Mouse (Mus musculus): ENCODE measurements at regions not wholly inside any gene's neighbourhood (a gene's known extent, or its start where the extent isn't known, plus 50 kb on each side); places are given as distances from the start of the nearest gene placed in this dataset.

- ATAC-seq (replicated peaks; ENCODE audit: poor library complexity): no peak
Observed at GRCm38 (mm10) chr12:109539046-109539445, 61.1 kb downstream of the Rtl1 start.

GRCm38 (mm10) chr12:109538641-109539040, 61.5 kb downstream of the Rtl1 start:
- no peak for ATAC-seq (replicated peaks; ENCODE audit: poor library complexity)

GRCm38 (mm10) chr12:109536536-109536935, 63.6 kb downstream of the Rtl1 start:
- ATAC-seq (replicated peaks; ENCODE audit: poor library complexity): no peak

DNA sequence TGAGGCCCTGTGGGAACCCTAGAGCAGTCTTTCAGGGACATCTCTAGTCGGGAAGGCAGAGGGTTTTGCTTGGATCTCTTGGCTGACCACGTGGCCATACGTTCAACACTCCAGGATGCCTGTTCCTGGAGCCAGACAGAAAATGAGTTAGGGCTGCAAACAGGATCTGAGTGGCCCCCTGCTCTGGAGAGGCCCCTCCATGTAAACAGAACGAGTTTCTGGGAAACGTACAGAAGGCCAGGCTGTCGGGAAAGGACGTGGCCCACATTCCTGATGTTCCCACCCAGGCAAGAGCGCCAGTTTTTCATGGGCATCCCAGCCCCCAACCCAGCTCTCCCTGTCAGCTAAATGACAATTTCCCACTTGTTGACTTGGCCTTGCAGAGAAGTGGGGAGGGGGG, 67.7 kb downstream of the Rtl1 start:
- ATAC-seq (replicated peaks; ENCODE audit: poor library complexity): no peak

GRCm38 (mm10) chr12:109531347-109532023, 68.6 kb downstream of the Rtl1 start:
- peak; percentile 54 for ATAC-seq (replicated peaks; ENCODE audit: poor library complexity)

DNA sequence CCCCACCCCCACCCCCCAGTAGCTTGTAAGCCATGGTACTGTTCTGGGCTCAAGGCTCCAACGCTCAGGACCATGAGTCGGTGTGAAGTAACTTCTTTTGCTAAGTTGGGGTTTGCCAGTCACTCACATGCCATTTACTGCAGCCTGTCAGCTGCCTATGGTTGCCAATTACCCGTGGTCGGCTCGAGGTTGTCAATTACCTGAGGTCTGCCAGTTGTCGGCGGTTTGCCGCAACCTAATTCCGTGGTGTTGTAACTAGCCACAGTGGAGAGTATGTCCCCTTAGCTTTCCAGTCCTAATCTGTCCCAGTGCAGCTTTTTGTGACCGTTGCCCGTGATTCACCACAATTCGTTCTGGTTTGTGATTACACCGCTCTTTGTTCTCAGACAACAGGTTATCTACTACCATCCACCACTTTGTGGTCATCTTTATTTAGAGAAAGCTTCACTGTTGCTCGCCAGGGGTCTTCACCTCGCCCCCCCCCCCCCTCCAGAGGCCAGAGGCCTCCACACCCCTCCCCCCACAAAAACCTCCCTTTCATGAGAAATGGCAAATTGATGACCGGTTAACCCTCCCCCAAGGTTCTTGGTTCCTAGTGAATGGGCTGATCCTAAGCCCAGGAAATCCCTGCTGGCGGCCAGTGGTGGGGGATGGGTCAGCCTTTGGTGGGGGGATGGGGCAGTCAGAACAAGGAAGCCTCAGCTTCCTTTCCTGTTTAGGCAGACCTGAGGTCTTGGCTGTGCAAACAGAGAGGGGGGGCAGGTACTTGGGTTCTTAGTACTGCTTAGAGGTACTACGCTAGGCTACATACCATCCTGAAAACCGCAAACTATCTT, 69.7 kb downstream of the Rtl1 start:
- ATAC-seq (replicated peaks; ENCODE audit: poor library complexity): peak; percentile 63

DNA sequence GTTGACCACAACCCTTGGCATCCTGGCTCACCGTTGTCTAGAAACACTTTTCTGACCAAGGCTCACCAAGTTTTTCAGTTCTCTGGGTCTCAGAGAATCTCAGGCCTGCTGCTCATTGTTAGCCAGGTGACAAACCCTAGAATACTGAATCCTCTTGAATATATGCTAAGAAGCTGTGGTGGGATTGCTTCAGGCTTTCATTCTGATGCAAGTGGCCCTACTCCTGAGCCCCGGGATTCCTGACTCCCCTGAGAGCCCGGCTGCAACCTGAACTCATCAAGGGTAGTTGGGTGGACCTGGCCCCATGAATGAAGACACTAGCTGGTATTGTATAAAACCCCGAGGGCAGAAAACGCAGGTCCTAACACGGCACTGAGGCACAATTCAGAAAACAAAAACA, 70.6 kb downstream of the Rtl1 start:
- no peak for ATAC-seq (replicated peaks; ENCODE audit: poor library complexity)

DNA sequence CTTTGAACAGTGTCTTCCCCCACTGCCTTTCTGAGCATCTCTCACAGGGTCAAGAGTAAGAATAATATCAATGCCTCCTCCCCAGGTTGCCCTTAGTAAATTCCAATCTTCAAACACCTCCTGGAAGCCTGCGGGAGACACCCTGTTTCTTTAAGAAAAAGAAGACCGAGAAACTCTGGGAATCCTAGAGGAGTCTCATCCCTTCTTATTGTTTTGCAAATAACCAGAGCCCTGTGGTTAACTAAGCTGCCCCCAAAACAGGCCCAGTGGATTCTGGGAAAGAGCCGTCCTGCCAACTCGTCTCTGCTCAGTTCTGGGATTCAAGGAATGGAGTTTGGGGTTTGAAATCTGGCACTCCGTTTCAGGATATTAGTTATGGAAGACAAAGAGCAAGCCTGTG, 71.2 kb downstream of the Rtl1 start:
- ATAC-seq (replicated peaks; ENCODE audit: poor library complexity): no peak

DNA sequence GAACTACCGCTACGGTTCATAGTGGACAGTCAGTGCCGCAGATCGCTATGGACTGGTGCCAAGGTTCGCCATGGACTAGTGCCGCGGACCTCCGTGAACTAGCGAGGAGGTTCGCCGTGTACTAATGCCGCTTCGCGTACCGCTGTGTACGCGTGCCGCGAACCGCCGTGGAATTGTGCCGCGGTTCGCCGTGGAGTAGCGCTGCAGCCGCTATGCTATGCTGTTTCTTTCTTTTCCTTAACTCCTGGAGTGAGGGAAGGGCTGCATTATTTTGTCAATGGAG, 71.9 kb downstream of the Rtl1 start:
- ATAC-seq (replicated peaks; ENCODE audit: poor library complexity): no peak

- ATAC-seq (replicated peaks; ENCODE audit: poor library complexity): no peak
Observed at GRCm38 (mm10) chr12:109527414-109528262, 72.5 kb downstream of the Rtl1 start.

DNA sequence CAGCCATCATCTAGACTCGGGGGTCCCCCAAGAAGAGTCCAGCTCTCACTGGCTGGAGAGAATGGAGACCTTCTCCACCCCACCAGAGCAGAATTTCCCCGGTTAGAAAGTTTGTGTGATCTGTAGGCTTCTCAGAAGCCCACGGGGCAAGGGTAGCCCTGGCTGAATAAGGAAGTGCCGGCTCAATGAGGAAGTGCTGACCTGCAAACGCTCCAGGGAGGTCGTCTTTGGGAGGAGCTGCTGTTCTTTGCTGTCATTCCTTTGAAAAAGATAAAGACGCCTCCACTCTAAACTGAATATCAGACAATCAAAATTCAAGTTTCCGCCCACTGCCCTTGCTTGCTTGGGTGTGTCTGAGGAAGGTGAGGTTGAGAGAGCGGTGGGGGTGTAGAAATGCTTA, 73.0 kb downstream of the Dlk1 start:
- peak; percentile 64 for ATAC-seq (replicated peaks; ENCODE audit: poor library complexity)

- no peak for ATAC-seq (replicated peaks; ENCODE audit: poor library complexity)
Observed at GRCm38 (mm10) chr12:109521199-109521780, 68.7 kb downstream of the Dlk1 start.

DNA sequence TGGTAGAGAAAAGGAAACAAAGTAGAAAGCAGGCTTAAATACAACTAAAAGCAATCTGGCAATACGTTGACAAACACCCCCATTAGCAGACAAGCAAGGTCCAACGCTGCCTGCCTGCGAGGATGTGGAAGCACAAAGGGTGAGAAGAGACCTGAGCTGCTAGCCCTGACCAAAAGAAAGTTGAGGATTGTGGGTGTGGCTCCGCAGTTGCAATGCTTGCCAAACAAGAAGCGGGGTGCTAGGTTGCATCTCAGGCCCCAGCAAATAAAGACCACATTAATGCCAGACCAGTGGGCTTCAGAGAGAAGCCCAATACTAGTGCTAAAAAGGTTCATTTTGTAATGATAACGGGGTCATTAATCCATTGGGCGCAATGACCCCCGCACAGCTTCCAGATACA, 67.8 kb downstream of the Dlk1 start:
- no peak for ATAC-seq (replicated peaks; ENCODE audit: poor library complexity)

- ATAC-seq (replicated peaks; ENCODE audit: poor library complexity): no peak
Observed at GRCm38 (mm10) chr12:109519838-109520237, 67.2 kb downstream of the Dlk1 start.

GRCm38 (mm10) chr12:109518413-109519021, 65.9 kb downstream of the Dlk1 start:
- ATAC-seq (replicated peaks; ENCODE audit: poor library complexity): no peak

DNA sequence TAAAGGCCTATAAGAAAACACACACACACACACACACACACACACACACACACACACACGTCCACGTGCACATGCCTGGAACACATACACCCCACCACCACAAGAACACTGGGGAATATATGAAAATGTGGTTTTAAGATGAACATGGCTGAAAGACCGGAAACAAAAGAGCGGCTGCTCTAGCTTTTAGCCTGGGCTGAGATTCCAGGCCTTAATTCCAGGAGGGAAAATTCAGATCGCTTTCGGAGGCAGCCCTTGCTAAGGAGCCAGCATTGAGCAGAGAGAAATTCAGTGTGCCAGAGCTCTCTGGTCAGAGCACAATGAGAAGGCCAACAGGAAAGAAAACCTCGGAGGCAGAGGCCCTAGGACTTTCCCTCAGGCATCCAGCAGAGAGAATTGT, 65.1 kb downstream of the Dlk1 start:
- ATAC-seq (replicated peaks; ENCODE audit: poor library complexity): no peak

GRCm38 (mm10) chr12:109516961-109517360, 64.3 kb downstream of the Dlk1 start:
- no peak for ATAC-seq (replicated peaks; ENCODE audit: poor library complexity)

GRCm38 (mm10) chr12:109514292-109514818, 61.7 kb downstream of the Dlk1 start:
- no peak for ATAC-seq (replicated peaks; ENCODE audit: poor library complexity)
